Mouse (Mus musculus) spleen, adult 2 months (tissue): ENCODE data around the gene Rbpjl. TPM values are rescaled to one million over a fixed set of nuclear protein-coding genes. Genes with fewer than 3 reads are reported as not detected.

Experiments
- DNase-seq, 2 experiments: peaks; one replicate each; pipeline versions ENCODE4 v3.0.0 to v3.0.0-alpha.2; 2012 to 2021; ENCODE audit warnings: low spot score in 2 of 2, low read depth in 1 of 2
- H3K27ac ChIP-seq: fragments of 200-500 bp; 2 replicates; pipeline ENCODE4 v1.5.1; 2012; ENCODE audit warnings: low read length, inconsistent platforms; ENCODE audit not compliant: insufficient read depth
- H3K27me3 ChIP-seq: fragments of 200-500 bp; 2 replicates; pipeline ENCODE4 v1.6.1; 2012; ENCODE audit warnings: mild to moderate bottlenecking, moderate library complexity, low read length, inconsistent platforms; ENCODE audit not compliant: control insufficient read depth, insufficient read depth
- H3K36me3 ChIP-seq: fragments of 200-500 bp; 2 replicates; pipeline ENCODE4 v1.6.1; 2012; ENCODE audit warnings: mild to moderate bottlenecking, low read length, inconsistent platforms; ENCODE audit not compliant: control insufficient read depth, insufficient read depth
- H3K4me1 ChIP-seq: fragments of 200-500 bp; 2 replicates; pipeline ENCODE4 v1.6.1; 2011; ENCODE audit warnings: inconsistent platforms; ENCODE audit not compliant: control insufficient read depth, insufficient read depth, insufficient read length
- H3K4me3 ChIP-seq: fragments of 200-500 bp; 2 replicates; pipeline ENCODE4 v1.5.1; 2011; ENCODE audit warnings: mild to moderate bottlenecking, inconsistent platforms; ENCODE audit not compliant: insufficient read depth, insufficient read length; ENCODE audit errors: extremely low read depth
- CTCF ChIP-seq: fragments of 200-500 bp; IDR thresholded peaks from 2 replicates; pipeline ENCODE4 v1.5.1; 2011; ENCODE audit warnings: mild to moderate bottlenecking, inconsistent platforms; ENCODE audit not compliant: insufficient read depth, insufficient read length, insufficient replicate concordance; ENCODE audit errors: extremely low read depth
- POLR2A ChIP-seq: fragments of 200-500 bp; IDR thresholded peaks from 2 replicates; pipeline ENCODE4 v1.6.1; 2011; ENCODE audit warnings: low read depth, low read length, inconsistent platforms
- WGBS: fragments of 180-500 bp; shearing (Covaris S2); methylation state at CpG from one replicate; pipeline ENCODE4 v1.1.7; 2018; 5-methylcytosine and 5-hydroxymethylcytosine counted together
- polyA plus RNA-seq: library from polyadenylated mRNA; depleted of rRNA; stranded (reverse); fragments of >200 nt; gene quantifications from 2 replicates; pipeline ENCODE4 v1.2.3, GENCODE M21; 2012; rRNA removed

Rbpjl gene
- polyA plus RNA-seq: 19.0 and 39.4 TPM in 2 replicates

- Histone ChIP-seq H3K27me3 (peaks cover 19% of the 10 kb centered on the region), H3K4me3 (no peak within 1 kb of the TSS), H3K36me3 (no peaks in the 10 kb centered on the region), H3K4me1 (no peaks in the 10 kb centered on the region; the same call in 1 of the 2 replicates), H3K27ac (no peak within 1 kb of the TSS)
- DNase-seq: peak; percentile 56 to 75
- TF ChIP-seq CTCF: peak; percentile 93
- TF ChIP-seq POLR2A: no peak
- 5% methylated on average over 17 of the region's 17 CpGs for WGBS
Observed at GRCm38 (mm10) chr2:164402906-164403305, at the start of gene Rbpjl. TSS of gene Rbpjl (plus strand) at chr2:164403141.

GRCm38 (mm10) chr2:164353356-164353755, 49.6 kb upstream of the Rbpjl start:
- Histone ChIP-seq H3K4me1 (peaks cover 4% of the 10 kb centered on the region; the same call in 1 of the 2 replicates), H3K36me3 (no peaks in the 10 kb centered on the region), H3K27me3 (no peaks in the 10 kb centered on the region), H3K27ac (no peak overlapping the region), H3K4me3 (no peak overlapping the region)
- TF ChIP-seq POLR2A (no peak), CTCF (no peak)
- DNase-seq: no peak
- WGBS: 79% methylated on average over 11 of the region's 11 CpGs

GRCm38 (mm10) chr2:164356177-164356967, 46.6 kb upstream of the Rbpjl start:
- Histone ChIP-seq H3K4me3 (no peak overlapping the region), H3K36me3 (no peaks in the 10 kb centered on the region), H3K27ac (no peak overlapping the region), H3K27me3 (no peaks in the 10 kb centered on the region), H3K4me1 (peaks cover 10% of the 10 kb centered on the region; the same call in 1 of the 2 replicates)
- TF ChIP-seq CTCF: no peak
- no peak for TF ChIP-seq POLR2A
- 59% methylated on average over 11 of the region's 11 CpGs for WGBS
- DNase-seq: peak in 1 of 2 experiments; percentile 12

- no peak overlapping the region for H3K27ac ChIP-seq
- peak in 1 of 2 experiments; percentile 24 for DNase-seq
- H3K27me3 ChIP-seq: no peaks in the 10 kb centered on the region
- H3K36me3 ChIP-seq: no peaks in the 10 kb centered on the region
- TF ChIP-seq POLR2A (no peak), CTCF (peak; percentile 2; the same call in 1 of the 2 replicates)
- no peak overlapping the region for H3K4me3 ChIP-seq
- H3K4me1 ChIP-seq: peaks cover 12% of the 10 kb centered on the region; the same call in 1 of the 2 replicates
- 83% methylated on average over 3 of the region's 3 CpGs for WGBS
Observed at GRCm38 (mm10) chr2:164358373-164358772, 44.6 kb upstream of the Rbpjl start.

- TF ChIP-seq CTCF (no peak), POLR2A (no peak)
- WGBS: 81% methylated on average over 5 of the region's 5 CpGs
- DNase-seq: no peak
- Histone ChIP-seq H3K4me3 (no peak overlapping the region), H3K27ac (no peak overlapping the region), H3K36me3 (no peaks in the 10 kb centered on the region), H3K27me3 (no peaks in the 10 kb centered on the region), H3K4me1 (peaks cover 12% of the 10 kb centered on the region; the same call in 1 of the 2 replicates)
Observed at GRCm38 (mm10) chr2:164359031-164359430, 43.9 kb upstream of the Rbpjl start.

- WGBS: 71% methylated on average over 5 of the region's 5 CpGs
- no peak overlapping the region for H3K4me3 ChIP-seq
- no peaks in the 10 kb centered on the region for H3K36me3 ChIP-seq
- no peaks in the 10 kb centered on the region for H3K27me3 ChIP-seq
- TF ChIP-seq CTCF (no peak), POLR2A (no peak)
- DNase-seq: no peak
- peaks cover 12% of the 10 kb centered on the region; the same call in 1 of the 2 replicates for H3K4me1 ChIP-seq
- H3K27ac ChIP-seq: no peak overlapping the region
Observed at GRCm38 (mm10) chr2:164359668-164360067, 43.3 kb upstream of the Rbpjl start.

GRCm38 (mm10) chr2:164360974-164361657, 41.8 kb upstream of the Rbpjl start:
- no peak overlapping the region for H3K4me3 ChIP-seq
- TF ChIP-seq CTCF: no peak
- no peak for TF ChIP-seq POLR2A
- DNase-seq: no peak
- no peaks in the 10 kb centered on the region for H3K27me3 ChIP-seq
- H3K36me3 ChIP-seq: no peaks in the 10 kb centered on the region
- 47% methylated on average over 13 of the region's 13 CpGs for WGBS
- H3K27ac ChIP-seq: no peak overlapping the region
- H3K4me1 ChIP-seq: peaks cover 10% of the 10 kb centered on the region; the same call in 1 of the 2 replicates
